Mouse (Mus musculus) gastrocnemius, postnatal 10 days (tissue): ENCODE measurements around the gene Rnd3. TPM values are rescaled to one million over a fixed set of nuclear protein-coding genes. Genes with fewer than 3 reads are reported as not detected.

ENCODE experiments used
- DNase-seq: peaks from one replicate; pipeline ENCODE4 v3.0.0; 2021; ENCODE audit warnings: mixed read lengths
- long read RNA-seq, 2 experiments: library from polyadenylated mRNA; stranded (forward); transcript quantifications; one replicate each; pipeline ENCODE4 v2.0.0; 2021
- total RNA-seq, 2 experiments: library from RNA; stranded (reverse); gene quantifications; 2 replicates each; pipeline ENCODE4 v1.2.3; 2021

Gene Rnd3
- total RNA-seq, result 10 to 100 TPM; 17.8 to 23.4 TPM
- long read RNA-seq, experiment 1, transcript Rnd3-201 (5 exons, 2,828 nt), result major isoform, 43 of 43 reads
- long read RNA-seq, experiment 1, partial matches to known transcripts, result 0 of 43 reads
- long read RNA-seq, experiment 1, other reads (novel, unspliced or antisense), result 0 of 43 reads
- long read RNA-seq, experiment 2, transcript Rnd3-201 (5 exons, 2,828 nt), result major isoform, 19 of 20 reads
- long read RNA-seq, experiment 2, partial matches to known transcripts, result 1 of 20 reads
- long read RNA-seq, experiment 2, other reads (novel, unspliced or antisense), result 0 of 20 reads

GRCm38 (mm10) chr2:51148975-51149374 is at the start of gene Rnd3:
Gene Rnd3, minus strand, starts transcription at chr2:51149111.
- peak; percentile 95 for DNase-seq

DNA sequence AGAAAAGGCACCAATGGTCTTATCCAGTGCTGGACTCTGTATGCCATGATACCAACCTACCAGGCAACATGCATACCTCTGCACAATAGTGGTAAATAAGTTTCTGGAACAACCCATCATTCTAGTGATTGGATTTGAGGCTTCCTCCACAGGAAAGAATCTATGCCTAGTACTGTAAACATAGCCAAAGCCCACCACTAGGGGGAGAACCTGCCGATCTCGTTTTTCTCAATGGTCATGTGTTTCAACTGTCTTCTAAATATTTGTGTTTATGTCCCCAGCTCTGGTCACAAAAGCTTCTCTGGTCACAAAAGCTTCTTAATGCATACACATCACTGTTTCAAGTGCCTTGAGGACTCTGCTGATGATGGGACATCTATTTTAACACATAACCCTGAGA is 43.4 kb upstream of the Rnd3 start:
- DNase-seq, result no peak

- no peak for DNase-seq
Measured at GRCm38 (mm10) chr2:51185762-51186161, 36.9 kb upstream of the Rnd3 start.

DNA sequence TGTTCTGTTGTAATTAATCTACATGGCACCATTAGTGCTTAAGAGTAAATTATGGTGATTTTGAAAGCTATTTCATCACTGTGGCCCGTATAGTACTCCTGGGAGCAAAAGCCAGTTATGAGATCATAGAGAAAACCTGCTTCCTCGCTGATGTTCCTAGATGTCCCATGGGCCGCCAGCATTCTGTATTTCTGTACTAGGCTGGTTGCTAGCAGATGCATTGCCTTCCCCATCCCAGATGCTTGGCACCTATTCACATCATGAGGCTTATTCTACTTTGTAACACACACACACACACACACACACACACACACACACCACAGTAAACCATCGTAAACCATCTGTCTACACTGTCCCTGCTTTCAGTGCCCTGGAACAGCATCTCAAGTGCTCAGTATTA is 34.1 kb upstream of the Rnd3 start:
- DNase-seq, result no peak

GRCm38 (mm10) chr2:51181376-51181775 is 32.5 kb upstream of the Rnd3 start:
- DNase-seq, result no peak

- DNase-seq, result no peak
Measured at GRCm38 (mm10) chr2:51179096-51179495, 30.2 kb upstream of the Rnd3 start.

DNA sequence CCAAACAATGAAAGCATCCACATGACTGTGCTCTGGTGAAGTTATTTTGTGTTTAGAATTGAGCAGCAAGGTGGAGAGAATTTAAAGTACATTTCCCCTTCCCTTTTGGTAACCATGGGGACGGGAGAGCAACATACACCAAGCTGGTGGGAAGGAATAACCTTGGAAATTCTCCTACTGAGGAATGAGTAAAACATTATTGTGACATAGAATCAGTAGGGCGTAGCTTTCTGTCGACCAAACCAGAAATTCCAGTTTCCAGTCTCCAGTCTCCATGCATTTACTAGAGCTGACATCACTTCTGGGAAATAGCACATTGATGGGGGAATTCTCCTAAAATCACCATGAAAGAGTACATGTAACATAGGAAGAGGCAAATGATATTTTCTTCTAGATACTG is 28.7 kb upstream of the Rnd3 start:
- no peak for DNase-seq

GRCm38 (mm10) chr2:51175276-51175675 is 26.4 kb upstream of the Rnd3 start:
- no peak for DNase-seq

- no peak for DNase-seq
Measured at GRCm38 (mm10) chr2:51161110-51161509, 12.2 kb upstream of the Rnd3 start.

DNA sequence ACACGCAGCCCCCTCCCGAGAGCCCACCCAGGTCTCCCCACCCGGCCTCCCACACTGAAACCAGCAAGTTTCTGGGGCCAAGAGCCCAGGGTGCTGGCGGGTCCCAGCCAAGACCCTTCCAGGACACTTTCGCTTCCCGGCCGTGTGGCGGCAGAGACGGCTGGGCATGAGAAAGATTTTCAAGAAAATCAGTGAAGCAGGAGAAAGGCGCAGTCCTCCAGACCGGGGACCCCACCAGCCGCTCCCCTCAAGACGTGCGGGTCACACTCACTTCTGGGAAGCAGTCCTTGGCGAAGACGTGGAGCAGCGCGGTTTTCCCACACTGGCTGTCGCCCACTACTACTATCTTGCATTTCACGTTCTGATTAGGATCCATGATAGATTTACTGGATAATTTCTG is 457 bp downstream of the Rnd3 start:
- peak; percentile 45 for DNase-seq

DNA sequence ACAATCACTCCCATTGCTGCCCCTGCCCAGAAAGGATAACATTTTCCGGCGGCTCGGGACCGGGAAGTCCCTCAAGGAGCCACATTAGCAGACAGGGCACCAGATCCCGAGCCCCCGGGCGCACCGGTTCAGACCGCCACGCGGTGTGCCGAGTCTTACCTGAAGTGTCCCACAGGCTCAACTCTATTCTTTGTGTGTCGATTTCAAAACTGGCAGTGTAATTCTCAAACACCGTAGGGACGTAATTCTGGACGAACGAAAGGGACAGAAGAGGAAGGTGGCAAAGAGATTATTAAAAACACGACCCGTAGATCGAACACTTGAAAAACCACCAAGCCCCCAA is 875 bp downstream of the Rnd3 start:
- DNase-seq, result no peak

DNA sequence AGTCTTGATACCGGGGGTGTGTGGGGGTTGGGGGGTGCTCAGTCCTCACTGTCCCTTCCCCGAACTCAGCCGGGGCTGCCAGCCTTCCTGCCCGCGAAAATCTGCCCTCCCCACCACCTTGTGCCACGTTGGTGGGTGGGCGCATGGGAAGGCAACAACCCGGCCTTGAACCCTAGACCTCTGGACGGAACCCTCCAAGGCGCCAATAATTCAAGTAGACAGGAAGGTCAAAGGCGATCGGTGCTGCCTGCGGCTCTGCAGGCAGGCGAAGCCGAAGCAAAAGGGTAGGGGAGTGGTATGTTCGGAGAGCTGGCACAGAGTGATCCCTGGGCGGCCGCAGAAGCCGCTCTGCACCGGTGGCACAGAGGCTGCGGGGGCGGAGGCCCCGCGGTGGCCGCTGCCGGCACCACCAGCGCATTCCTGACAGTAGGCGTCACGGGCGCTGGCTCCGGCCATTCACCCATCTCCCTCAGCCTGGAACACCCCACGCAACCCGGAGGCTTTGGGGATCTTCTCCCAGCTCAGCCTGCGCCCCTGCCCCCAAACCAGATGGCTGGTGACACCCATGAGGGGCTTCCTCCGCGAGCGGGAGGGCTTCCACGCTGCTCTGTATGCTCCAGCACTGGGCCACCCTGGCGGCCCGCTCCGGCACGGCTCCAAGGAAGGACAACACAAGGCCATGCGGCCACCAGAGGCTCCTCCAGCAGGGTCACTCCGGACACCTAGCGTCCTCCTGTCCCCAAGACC is 1.4 kb downstream of the Rnd3 start:
- DNase-seq, result peak; percentile 81

DNA sequence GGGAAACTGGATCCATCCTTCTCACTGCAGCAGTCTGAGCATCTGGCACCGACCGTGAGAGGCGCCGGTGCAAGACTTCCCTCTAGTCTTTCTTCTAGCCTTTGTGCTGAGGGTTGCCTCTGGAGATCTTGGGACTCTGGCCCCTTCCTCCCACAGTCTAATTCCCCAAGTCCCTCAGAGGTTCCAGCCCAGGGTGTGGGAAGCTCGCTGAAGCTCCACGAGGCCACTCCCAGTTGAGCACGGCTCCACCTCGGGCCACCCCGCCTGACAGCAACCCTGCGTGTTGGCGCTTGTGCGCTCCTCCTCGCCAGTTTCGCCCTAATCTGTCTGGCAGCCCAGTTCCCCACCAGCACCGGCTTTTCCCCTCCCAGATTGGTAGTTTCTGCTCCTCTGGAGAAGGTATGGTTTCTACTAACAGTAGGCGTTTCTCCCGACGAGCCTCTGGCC is 2.0 kb downstream of the Rnd3 start:
- DNase-seq, result peak; percentile 75

GRCm38 (mm10) chr2:51145838-51146470 is 3.0 kb downstream of the Rnd3 start:
- peak; percentile 52 for DNase-seq

DNA sequence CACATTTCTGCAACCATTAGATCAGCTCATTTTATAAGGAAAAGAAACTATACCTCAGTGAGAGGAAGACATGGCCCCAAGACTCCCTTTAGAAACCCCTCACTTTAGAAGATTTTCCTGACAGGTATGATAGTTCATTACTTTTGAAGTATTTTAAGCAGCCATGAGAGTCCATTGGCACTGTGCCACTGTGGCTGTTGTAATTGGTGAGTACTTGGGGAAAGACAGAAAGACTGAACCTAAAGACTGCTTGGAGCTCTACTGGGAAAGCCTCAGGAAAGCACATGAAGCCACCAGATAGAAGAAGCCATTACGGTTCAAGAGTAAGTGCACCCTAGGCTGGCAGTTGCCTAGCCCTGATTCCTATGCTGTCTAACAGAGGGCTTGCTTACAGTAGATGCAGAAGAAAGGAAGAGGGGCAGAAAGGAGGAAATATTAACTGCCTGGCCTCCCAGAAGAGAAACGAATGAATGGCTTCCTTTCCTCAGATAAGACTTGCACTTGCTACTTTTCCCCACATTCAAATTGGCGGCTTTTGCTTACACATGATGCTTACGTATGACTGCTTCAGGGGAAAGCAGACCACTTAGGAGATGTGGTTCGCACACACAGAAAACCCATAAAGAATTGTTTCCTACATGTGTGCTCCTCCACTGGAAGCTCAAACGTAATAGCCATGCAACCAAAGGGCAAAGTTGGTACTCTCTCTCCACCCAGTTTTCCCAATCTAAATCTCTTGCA is 4.4 kb downstream of the Rnd3 start:
- peak; percentile 35 for DNase-seq

- DNase-seq, result no peak
Measured at GRCm38 (mm10) chr2:51142422-51142821, 6.5 kb downstream of the Rnd3 start.

GRCm38 (mm10) chr2:51141345-51141744 is 7.6 kb downstream of the Rnd3 start:
- no peak for DNase-seq

DNA sequence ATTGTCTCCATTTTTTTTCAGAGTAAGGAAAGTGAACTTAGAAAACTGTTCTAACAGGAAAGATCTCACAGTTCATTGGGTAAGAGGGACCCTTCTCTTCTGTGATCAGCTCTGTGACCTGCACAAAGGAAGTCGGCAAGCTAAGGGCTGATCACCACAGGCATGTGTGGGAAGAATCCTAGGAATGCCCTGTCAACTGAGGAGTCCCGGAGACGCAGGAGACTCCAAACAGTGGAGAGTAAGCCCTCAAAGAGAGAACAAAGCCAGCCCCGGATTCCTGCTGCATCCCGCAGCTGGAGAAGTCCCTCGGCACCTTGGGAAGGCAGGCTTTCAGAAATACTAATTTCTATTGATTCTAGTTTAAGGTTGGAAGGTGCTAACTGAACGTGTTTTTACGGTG is 8.4 kb downstream of the Rnd3 start:
- DNase-seq, result no peak

DNA sequence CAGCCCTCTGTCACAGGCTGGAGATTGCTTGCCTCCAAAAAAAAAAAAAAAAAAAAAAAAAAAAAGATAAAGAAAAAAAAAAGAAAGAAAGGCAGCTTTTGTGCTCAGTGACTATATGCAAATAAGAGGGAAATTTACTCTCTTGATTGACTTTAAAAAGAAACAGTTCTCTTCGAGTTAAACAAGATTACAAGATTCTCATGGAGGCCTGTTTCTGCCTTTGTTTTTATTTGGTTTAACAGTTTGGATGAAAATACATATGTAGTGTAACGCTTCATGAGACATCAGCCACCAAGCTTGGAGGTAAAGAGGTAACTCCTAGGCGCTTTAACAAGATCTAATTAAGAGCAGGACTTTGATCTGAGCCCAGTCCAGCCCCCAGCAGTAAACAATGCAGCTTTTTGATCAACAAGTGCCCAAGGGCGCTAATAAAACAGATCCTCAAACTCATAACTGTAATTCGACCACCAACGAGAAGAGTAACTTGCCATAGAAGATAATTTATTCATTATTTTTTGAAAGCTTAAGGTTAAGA is 8.9 kb downstream of the Rnd3 start:
- no peak for DNase-seq

DNA sequence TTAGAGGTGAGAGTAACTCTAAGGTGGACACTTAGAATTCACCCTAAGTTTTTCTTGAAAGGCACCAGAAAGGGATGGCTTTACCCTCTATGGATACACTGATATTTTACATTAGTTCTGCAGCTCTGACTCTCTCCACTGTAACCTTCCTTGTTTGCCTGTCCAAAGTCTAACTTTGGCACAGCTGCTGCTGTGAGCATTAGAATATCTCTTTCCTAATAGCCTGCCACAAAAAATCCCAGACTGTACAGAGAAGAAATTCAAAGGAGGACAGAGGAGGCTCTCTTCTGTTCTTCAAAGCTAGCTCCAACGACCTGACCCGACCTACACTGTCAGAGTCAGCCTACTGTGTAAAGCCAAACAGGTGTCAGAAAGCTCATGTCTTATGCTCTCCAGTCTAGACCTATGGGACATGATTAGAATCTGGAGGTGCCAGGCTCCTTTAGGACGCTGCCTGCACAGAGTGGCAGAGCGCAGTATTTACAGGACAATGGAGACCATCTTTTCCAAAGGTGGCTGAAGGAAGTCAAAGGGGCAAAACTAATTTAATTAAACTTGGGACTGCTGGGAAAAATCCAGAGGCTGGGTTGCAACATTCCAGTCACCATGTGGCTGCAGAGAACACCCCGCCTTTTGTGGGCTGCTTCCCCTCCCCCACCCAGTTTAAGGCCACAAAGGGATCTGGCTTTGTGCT is 9.5 kb downstream of the Rnd3 start:
- DNase-seq, result peak; percentile 41

DNA sequence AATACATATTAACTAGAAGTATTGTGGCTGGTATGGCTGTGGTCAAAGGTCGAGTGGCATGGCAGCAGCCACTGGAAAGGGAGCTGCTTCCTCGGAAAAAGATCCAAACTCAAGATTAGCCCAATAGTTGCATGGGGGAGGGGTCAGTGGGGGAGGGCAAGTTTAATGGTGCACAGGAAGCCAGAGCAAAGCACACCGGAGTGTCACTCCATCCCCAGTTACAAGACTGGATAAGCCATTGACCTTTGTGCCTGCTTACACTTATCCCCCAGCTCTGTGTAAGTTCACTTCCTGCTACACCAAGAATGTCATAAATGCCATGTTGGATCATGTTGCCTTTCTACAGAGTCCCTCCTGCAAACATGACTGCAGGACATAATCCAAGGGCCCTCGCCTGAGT is 11.2 kb downstream of the Rnd3 start:
- no peak for DNase-seq

DNA sequence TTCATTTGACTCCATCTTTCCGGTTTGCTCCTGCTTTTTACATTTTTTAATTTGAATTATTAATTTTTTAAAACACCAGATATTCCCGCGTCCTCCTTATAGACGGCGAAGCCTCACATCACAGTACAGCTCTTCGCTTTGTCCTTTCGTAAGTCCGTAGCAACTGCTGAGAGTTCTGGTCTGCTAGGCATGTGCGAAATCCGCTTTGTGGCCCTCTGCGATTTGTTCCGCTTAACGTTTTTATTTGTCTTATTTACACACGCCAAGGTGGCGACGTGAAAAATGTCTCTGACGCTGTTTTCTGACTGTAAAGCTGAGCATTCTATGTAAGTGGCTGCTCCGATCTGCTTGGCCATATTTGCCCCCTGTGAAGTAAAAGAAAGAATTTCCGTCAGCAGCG is 16.7 kb downstream of the Rnd3 start:
- DNase-seq, result no peak
